Mouse (Mus musculus) kidney, postnatal 25 days (tissue): ENCODE results near the gene Exoc3.

Experiments used
- DNase-seq, 2 experiments: peaks; one replicate each; pipeline ENCODE4 v3.0.0; 2021; ENCODE audit warnings: mixed read lengths in 2 of 2

The Exoc3 gene

GRCm38 (mm10) chr13:74138906-74139647 lies 69.5 kb downstream of the Exoc3 start:
- DNase-seq: peak; percentile 50

GRCm38 (mm10) chr13:74129909-74130308 lies 78.6 kb downstream of the Exoc3 start:
- DNase-seq: peak; percentile 86 to 89

GRCm38 (mm10) chr13:74127571-74127970 lies 81.0 kb downstream of the Exoc3 start:
- peak; percentile 62 to 86 for DNase-seq

- peak; percentile 40 to 52 for DNase-seq
Measured at GRCm38 (mm10) chr13:74122632-74123031, 85.9 kb downstream of the Exoc3 start.

- DNase-seq: peak in 1 of 2 experiments; percentile 58
Measured at GRCm38 (mm10) chr13:74121795-74122330, 86.7 kb downstream of the Exoc3 start.

- peak; percentile 69 to 90 for DNase-seq
Measured at GRCm38 (mm10) chr13:74121141-74121602, 87.4 kb downstream of the Exoc3 start, which contains the start of gene Slc9a3. Slc9a3 (plus strand) TSS chr13:74121457.
